Mouse (Mus musculus) lung, postnatal 0 days (tissue): Measurements from ENCODE around the gene Large1. TPM values are rescaled to one million over a fixed set of nuclear protein-coding genes. Genes with fewer than 3 reads are reported as not detected.

Source experiments
- ATAC-seq: fragments of 200-750 bp; cut with Nextera tagmentation; 2 replicates; pipeline ENCODE4 v1.8.0; 2017; ENCODE audit warnings: moderate library complexity
- DNase-seq: peaks from one replicate; pipeline ENCODE4 v3.0.0-alpha.2; 2016; ENCODE audit warnings: low spot score
- H3K27ac ChIP-seq: fragments of 300-500 bp; sonication (generic); 2 replicates; pipeline ENCODE4 v1.5.1; 2014; ENCODE audit warnings: antibody characterized with exemption, mild to moderate bottlenecking, low read length, mixed read lengths
- H3K27me3 ChIP-seq: fragments of 300-500 bp; sonication (generic); replicated peaks from 2 replicates; pipeline ENCODE4 v1.6.1; 2014; ENCODE audit warnings: low read length, mixed read lengths; ENCODE audit not compliant: insufficient read depth
- H3K36me3 ChIP-seq: fragments of 300-500 bp; sonication (generic); 2 replicates; pipeline ENCODE4 v1.6.1; 2014; ENCODE audit warnings: low read length, mixed read lengths; ENCODE audit not compliant: insufficient read depth
- H3K4me1 ChIP-seq: fragments of 300-500 bp; sonication (generic); 2 replicates; pipeline ENCODE4 v1.6.1; 2014; ENCODE audit warnings: antibody characterized with exemption, low read depth, low read length, mixed read lengths; ENCODE audit not compliant: insufficient read depth
- H3K4me2 ChIP-seq: fragments of 300-500 bp; sonication (generic); replicated peaks from 2 replicates; pipeline ENCODE4 v1.6.1; 2014; ENCODE audit warnings: low read depth, mild to moderate bottlenecking, low read length, moderate library complexity, mixed read lengths
- H3K4me3 ChIP-seq: fragments of 300-500 bp; sonication (generic); 2 replicates; pipeline ENCODE4 v1.5.1; 2014; ENCODE audit warnings: low read depth, low read length
- H3K9ac ChIP-seq: fragments of 300-500 bp; sonication (generic); replicated peaks from 2 replicates; pipeline ENCODE4 v1.6.1; 2014; ENCODE audit warnings: low read depth, mild to moderate bottlenecking
- H3K9me3 ChIP-seq: fragments of 300-500 bp; sonication (generic); 2 replicates; pipeline ENCODE4 v1.6.1; 2016; ENCODE audit warnings: low read length, mixed read lengths
- CTCF ChIP-seq: IDR thresholded peaks from 2 replicates; pipeline ENCODE4 v1.5.1; 2016; ENCODE audit warnings: antibody characterized with exemption, mild to moderate bottlenecking
- EP300 ChIP-seq: IDR thresholded peaks from 2 replicates; pipeline ENCODE4 v1.6.1; 2016; ENCODE audit warnings: antibody characterized with exemption, mild to moderate bottlenecking, control low read depth
- WGBS: fragments of 180-500 bp; shearing (Covaris S2); extraction: QIAGEN DNeasy Blood & Tissue Kit; methylation state at CpG from one replicate; pipeline ENCODE4 v1.1.7; 2014; 5-methylcytosine and 5-hydroxymethylcytosine counted together
- polyA plus RNA-seq: library from polyadenylated mRNA; unstranded; fragments of >200 nt; fragmentation: Nextera tagmentation; extraction: Ambion mirVana; gene quantifications from 2 replicates; pipeline ENCODE4 v1.2.1, GENCODE M21; 2015

Gene Large1
- polyA plus RNA-seq, 1 experiment from 2014 or later = 5.2 TPM

DNA sequence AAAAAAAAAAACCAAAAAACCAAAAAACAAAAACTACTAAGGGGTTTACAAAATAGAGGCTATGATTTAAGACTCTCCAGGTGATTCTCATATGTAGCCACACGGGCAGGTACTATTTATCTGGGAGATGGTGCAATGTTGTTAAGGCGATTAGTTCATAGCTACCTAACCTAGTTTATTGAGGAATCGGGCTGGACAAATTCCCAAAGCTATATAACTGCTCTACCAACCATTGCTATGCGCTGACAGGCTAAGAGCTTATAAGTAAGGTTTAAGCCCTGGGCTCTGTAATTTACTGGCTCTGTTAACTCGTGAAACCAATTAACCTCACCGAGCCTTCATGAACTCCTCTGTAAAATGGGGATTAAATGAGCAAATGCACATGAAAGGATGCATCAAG lies 451.7 kb downstream of the Large1 start:
- WGBS = 93% methylated on average over 6 of the region's 6 CpGs
- DNase-seq = no peak
- no peaks in the 10 kb centered on the region for H3K36me3 ChIP-seq

GRCm38 (mm10) chr8:72899321-72899720 lies 454.0 kb downstream of the Large1 start:
- no peak overlapping the region for H3K27ac ChIP-seq
- H3K4me1 ChIP-seq = no peaks in the 10 kb centered on the region
- no peak overlapping the region for H3K9ac ChIP-seq
- ATAC-seq (no peak), DNase-seq (no peak)
- no peaks in the 10 kb centered on the region for H3K36me3 ChIP-seq
- WGBS = 93% methylated on average over 3 of the region's 3 CpGs
- no peak overlapping the region for H3K4me2 ChIP-seq
- H3K9me3 ChIP-seq = no peaks in the 10 kb centered on the region
- no peaks in the 10 kb centered on the region for H3K27me3 ChIP-seq
- no peak for TF ChIP-seq CTCF
- no peak for TF ChIP-seq EP300
- no peak overlapping the region for H3K4me3 ChIP-seq

More for the DNA sequence above, 451.7 kb downstream of the Large1 start:
- TF ChIP-seq EP300 (no peak), CTCF (no peak)
- Histone ChIP-seq H3K4me2 (no peak overlapping the region), H3K9me3 (no peaks in the 10 kb centered on the region), H3K4me3 (no peak overlapping the region), H3K9ac (no peak overlapping the region), H3K4me1 (no peaks in the 10 kb centered on the region), H3K27me3 (no peaks in the 10 kb centered on the region), H3K27ac (no peak overlapping the region)
- ATAC-seq = no peak

- WGBS = 91% methylated on average over 2 of the region's 2 CpGs
- Histone ChIP-seq H3K4me1 (no peaks in the 10 kb centered on the region), H3K27ac (no peak overlapping the region), H3K4me2 (no peak overlapping the region), H3K4me3 (no peak overlapping the region), H3K9me3 (no peaks in the 10 kb centered on the region), H3K27me3 (no peaks in the 10 kb centered on the region), H3K36me3 (no peaks in the 10 kb centered on the region), H3K9ac (no peak overlapping the region)
- TF ChIP-seq EP300 = no peak
- ATAC-seq (no peak), DNase-seq (no peak)
Observed at GRCm38 (mm10) chr8:72883033-72883432, 470.3 kb downstream of the Large1 start.

GRCm38 (mm10) chr8:72873411-72873810 lies 479.9 kb downstream of the Large1 start:
- DNase-seq (no peak), ATAC-seq (no peak)
- H3K4me3 ChIP-seq = no peak overlapping the region
- H3K9ac ChIP-seq = no peak overlapping the region
- H3K36me3 ChIP-seq = no peaks in the 10 kb centered on the region
- no peak overlapping the region for H3K27ac ChIP-seq
- no peaks in the 10 kb centered on the region for H3K9me3 ChIP-seq
- H3K27me3 ChIP-seq = no peaks in the 10 kb centered on the region
- no peaks in the 10 kb centered on the region for H3K4me1 ChIP-seq
- 77% methylated on average over 2 of the region's 2 CpGs for WGBS
- H3K4me2 ChIP-seq = no peak overlapping the region
- TF ChIP-seq EP300 (no peak), CTCF (no peak)

DNA sequence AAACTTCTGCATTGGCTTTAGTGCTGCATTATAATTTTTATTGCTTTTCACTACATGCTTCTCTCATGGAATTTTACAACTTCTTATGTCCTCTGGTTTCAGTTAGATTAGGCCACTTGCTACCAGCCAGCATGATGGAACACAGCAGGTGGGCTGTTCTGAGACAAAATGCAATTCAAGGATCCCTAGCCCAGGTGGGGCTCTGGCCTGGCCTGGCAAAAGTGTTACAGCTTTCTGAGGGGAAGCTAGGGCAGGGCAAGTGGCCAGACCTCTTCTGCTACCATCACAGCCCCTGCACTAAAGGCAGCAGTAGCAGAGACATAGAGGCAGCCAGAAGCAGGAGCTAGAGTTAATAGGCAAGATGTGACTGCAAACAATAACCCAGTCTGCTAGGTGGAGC lies 506.5 kb downstream of the Large1 start:
- H3K27ac ChIP-seq = no peak overlapping the region
- no peaks in the 10 kb centered on the region for H3K4me1 ChIP-seq
- H3K9ac ChIP-seq = no peak overlapping the region
- no peaks in the 10 kb centered on the region for H3K9me3 ChIP-seq
- DNase-seq (no peak), ATAC-seq (no peak)
- H3K36me3 ChIP-seq = peaks cover 6% of the 10 kb centered on the region; the same call in 1 of the 2 replicates
- no peak overlapping the region for H3K4me2 ChIP-seq
- H3K27me3 ChIP-seq = no peaks in the 10 kb centered on the region
- TF ChIP-seq EP300 (no peak), CTCF (no peak)
- no peak overlapping the region for H3K4me3 ChIP-seq

DNA sequence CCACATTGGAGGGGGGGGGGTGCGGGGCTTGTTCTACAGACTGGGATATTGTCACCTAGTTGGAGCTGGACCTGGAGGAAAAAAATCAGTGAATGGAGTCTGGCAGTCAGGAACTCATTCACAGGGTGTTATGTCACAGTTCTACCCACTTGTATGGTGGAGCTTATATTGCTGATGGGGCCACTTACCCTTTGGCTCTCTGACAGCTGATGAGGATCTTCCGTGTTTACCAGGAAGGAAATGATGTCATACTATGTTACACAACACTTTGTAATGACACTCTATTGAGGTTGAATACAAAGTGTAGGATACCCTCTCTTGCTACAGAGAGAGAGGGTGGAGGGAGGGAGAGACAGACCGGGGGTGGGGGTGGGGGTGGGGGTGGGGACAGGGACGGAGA lies 517.5 kb downstream of the Large1 start:
- H3K4me2 ChIP-seq = no peak overlapping the region
- TF ChIP-seq CTCF = no peak
- TF ChIP-seq EP300 = no peak
- H3K36me3 ChIP-seq = no peaks in the 10 kb centered on the region
- H3K27me3 ChIP-seq = no peaks in the 10 kb centered on the region
- H3K9me3 ChIP-seq = no peaks in the 10 kb centered on the region
- ATAC-seq (peak; percentile 55), DNase-seq (peak; percentile 31)
- H3K4me3 ChIP-seq = no peak overlapping the region
- no peaks in the 10 kb centered on the region for H3K4me1 ChIP-seq
- no peak overlapping the region for H3K9ac ChIP-seq
- 56% methylated on average over 4 of the region's 4 CpGs for WGBS
- no peak overlapping the region for H3K27ac ChIP-seq

DNA sequence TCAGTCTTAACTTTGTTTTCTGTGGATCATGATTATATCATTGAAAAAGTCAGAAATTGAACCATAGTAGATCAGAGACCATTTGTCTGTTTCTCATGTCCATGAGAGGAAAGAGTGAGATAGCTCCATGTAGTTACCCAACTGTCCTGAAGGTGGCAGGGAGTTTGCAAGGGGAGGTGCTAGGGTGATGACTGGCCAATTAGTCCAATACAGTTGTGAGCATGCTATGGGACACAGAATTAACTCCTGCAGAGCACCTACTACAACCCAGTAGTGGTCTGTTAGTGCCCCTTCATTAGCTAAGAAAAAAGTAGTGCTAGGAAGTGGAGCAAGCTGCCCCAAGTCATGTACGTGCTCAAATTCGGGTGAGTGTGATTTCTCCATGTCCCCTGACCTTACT lies 520.2 kb downstream of the Large1 start:
- no peak for DNase-seq
- WGBS = 60% methylated on average over 2 of the region's 2 CpGs

More for the DNA sequence above, 520.2 kb downstream of the Large1 start:
- Histone ChIP-seq H3K27ac (no peak overlapping the region), H3K9ac (no peak overlapping the region), H3K36me3 (no peaks in the 10 kb centered on the region), H3K4me2 (no peak overlapping the region), H3K27me3 (no peaks in the 10 kb centered on the region), H3K9me3 (no peaks in the 10 kb centered on the region), H3K4me1 (no peaks in the 10 kb centered on the region), H3K4me3 (no peak overlapping the region)
- TF ChIP-seq CTCF = peak; percentile 31
- TF ChIP-seq EP300 = no peak
- ATAC-seq = no peak
